Mouse (Mus musculus) cerebellum, adult 9-11 months (tissue): ENCODE measurements around the gene Rrbp1.

Experiments used
- DNase-seq: peaks from one replicate; pipeline ENCODE4 v3.0.0; 2022

Gene Rrbp1

DNA sequence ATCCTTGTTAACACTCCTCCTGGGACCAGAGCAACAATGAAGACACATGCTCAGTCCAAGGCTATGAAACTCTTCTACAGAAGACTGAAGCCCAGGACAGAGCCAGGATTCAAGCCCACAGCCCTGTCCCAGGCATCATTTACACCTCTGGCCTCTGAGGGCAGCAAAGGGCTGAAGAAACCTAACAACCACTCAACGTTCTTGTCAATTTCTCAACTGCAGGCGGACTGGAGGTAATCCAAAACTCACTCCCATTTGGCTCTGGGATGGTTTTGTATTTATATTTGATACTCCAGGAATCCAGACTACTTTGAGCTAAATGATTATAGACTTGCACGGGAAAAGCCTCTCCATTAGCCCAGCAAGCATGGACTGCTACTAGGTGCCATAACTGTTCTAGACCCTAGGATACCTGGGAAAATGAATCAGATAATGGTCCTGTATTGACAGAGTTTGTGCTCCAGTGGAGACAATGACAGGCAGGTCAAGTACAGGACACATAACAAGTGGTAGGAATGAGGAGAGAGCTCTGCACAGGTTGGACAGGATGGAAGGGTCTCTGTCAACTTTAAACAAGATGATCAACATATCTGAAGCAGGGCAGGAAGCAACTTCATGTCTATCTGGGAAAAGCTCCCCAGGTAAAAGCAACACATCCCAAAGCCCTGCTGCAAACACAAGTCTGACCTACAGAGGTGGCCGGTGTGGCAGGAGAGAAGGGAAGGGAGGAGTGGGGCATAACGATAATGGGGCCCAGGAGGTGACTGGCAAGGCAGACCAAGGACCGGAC is 5.7 kb downstream of the Rrbp1 start:
- no peak for DNase-seq

GRCm38 (mm10) chr2:144003544-144003943 is 7.5 kb downstream of the Rrbp1 start:
- DNase-seq: no peak

DNA sequence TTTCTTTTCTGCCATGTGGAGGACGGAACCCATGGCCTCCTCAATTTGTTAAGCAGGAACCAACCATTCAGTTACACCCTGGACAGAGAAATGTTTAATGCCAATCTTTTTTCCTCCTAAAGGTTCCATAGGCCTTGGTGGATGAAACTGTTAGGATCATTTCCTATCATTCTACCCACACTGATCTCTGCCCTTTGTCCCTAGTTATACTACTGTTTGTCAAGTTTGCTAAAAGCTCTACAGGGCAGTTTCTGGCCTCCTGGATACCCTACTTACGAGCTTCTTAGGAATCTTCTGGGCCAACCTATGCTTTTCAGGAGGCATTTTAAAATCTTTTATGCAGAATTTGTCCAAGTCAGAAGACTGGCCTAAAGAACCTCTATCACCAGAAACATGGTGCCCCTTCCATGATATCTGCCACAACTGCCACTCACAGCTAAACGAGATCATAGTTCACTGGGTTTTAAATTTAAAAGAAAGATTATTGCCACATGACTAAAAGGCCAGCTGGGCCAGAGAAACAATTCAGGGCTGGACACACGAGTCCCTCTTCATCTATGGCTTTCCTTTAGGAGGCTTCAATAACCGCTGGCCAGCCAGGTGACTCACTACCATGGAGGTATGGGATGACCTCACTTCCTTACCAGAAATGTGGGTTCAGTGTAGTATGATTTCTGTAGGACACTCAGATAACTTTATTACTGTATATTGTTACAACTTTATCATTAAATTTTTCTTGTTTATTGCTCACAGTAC is 8.7 kb downstream of the Rrbp1 start:
- DNase-seq: no peak

DNA sequence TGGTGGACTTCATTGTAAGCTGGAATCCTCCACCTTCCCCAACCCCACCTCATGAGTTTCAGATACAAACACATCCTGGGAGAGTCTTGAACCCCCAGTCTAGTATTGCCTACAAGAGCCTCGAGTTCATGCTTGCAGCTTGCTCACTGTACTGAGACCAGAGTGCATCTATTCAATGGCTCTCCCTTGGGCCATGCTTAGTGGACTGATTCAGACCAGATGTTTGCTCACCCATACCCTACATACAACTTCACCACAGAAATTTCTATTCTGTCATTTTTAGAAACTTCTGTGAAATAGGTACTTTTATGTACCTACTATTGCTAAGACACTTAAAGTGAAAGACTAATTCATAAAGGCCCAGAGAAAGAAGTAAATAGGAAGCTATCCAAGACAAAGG is 18.1 kb downstream of the Rrbp1 start:
- DNase-seq: no peak

DNA sequence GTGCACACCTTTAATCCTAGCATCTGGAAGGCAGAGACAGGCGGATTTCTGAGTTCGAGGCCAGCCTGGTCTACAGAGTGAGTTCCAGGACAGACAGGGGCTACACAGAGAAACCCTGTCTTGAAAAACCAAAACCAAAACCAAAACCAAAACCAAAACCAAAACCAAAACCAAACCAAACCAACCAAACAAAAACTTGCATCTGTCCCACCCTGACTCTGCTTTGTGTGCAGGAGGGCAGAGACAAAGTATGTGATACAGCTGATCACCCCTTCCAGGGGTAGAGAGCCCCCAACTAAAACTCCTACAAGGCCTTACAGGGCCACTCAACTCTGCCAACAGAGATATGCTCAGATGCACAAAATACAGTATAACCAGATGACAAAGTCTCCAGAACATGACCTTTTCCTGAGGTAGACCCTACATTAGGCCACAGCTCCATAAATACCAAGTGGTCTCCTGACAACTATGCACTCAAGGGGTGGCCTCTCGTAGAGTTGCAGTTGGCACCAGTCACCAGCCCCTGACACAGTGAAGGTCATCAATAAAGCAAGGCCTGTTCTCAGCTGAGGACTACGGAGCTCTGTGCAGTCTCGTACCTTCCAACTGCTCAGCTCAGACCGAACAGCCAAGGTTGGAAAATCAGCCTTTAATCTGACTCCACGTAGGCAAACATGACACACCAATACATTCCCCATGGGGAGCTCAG is 18.9 kb downstream of the Rrbp1 start:
- no peak for DNase-seq

GRCm38 (mm10) chr2:143990997-143991396 is 20.1 kb downstream of the Rrbp1 start:
- no peak for DNase-seq

- peak; percentile 36 for DNase-seq
These were observed 23.0 kb downstream of the Rrbp1 start for GRCm38 (mm10) chr2:143988016-143988415.

DNA sequence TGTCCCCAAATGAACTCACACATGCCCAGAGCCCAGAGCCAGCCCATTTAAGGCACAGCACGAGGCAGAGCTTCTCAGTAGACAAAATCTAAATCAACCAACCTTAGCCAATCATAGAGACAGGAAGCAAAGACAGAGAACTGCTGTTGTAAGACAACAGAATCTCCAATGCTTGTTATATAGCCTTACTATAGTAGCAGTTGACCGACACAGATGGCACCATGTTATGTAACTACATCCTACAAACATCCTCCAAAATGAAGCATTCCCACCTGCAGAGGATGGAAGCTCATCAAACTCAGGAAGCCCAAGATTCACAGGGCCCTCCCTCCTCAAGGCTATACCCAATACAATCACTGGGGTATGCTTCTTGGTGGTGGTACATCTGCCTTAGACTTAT is 23.6 kb downstream of the Rrbp1 start:
- peak; percentile 27 for DNase-seq

DNA sequence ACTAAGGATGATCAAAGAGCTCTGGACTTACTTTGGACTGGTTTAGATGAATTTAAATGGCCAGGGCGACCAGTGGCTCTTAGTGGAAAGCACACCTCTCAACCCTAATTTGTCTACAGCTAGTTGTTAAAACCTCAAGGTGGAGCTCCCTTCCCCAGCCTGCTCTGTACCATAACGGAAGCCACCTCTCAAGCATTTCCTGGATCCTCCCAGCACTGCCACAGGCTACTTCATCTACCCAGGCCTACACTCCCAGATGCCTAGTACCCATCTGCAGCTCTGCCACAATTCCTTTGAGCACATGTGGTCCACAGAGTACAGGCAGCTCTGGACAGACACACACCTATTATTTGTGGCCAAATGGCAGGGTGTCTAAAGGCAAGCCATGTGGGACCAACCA is 27.6 kb downstream of the Rrbp1 start:
- no peak for DNase-seq

DNA sequence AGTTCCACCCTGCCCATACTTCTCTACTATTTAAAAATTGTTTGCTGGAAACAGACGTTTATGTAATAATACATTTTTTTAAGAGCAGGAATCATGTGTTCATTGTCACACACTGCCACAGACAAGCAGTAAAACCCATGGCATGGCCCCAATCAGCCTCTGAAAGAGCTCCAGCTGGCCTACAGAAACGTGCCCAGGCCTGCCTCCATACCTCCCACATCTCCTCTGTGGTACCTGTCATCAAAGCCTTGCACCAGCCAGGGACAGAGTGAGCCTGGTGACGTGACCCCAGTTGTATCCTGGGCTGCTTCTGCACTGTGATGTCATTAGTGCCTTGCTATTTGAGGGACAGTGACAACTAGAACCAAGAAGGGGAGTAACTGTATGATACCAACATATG is 28.2 kb downstream of the Rrbp1 start:
- peak; percentile 35 for DNase-seq

DNA sequence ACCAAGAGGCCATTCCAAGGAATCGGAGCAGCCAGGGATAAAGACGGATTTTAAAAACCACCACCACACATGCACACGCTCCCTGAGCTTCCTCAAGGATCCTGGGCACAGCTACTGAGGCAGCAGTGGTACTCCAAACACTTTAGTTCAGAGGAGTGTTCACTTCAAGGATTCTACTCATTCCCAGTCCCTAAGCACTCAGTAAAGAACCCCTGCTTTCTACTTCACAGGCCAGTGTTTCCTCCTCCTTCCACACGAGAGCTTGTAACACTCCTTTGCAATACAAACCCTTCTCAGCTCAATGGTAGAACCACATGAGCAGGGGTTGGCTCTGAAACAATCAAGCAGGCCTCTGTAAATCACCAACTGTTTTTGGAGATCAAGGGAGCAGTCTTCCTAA is 28.9 kb downstream of the Rrbp1 start:
- DNase-seq: no peak

GRCm38 (mm10) chr2:143980781-143981398 is 30.2 kb downstream of the Rrbp1 start:
- peak; percentile 49 for DNase-seq

- no peak for DNase-seq
These were observed 32.5 kb downstream of the Rrbp1 start for GRCm38 (mm10) chr2:143978444-143979147.

- DNase-seq: no peak
These were observed 35.9 kb downstream of the Rrbp1 start for GRCm38 (mm10) chr2:143975146-143975649.

GRCm38 (mm10) chr2:143973161-143973560 is 37.9 kb downstream of the Rrbp1 start:
- peak; percentile 77 for DNase-seq

- DNase-seq: no peak
These were observed 39.2 kb downstream of the Rrbp1 start for GRCm38 (mm10) chr2:143971887-143972286.

- DNase-seq: no peak
These were observed 40.2 kb downstream of the Rrbp1 start for GRCm38 (mm10) chr2:143970841-143971240.

GRCm38 (mm10) chr2:143969260-143969659 is 41.8 kb downstream of the Rrbp1 start:
- no peak for DNase-seq

- no peak for DNase-seq
These were observed 47.7 kb downstream of the Rrbp1 start for GRCm38 (mm10) chr2:143963318-143963717.

GRCm38 (mm10) chr2:143962192-143962591 is 48.9 kb downstream of the Rrbp1 start:
- DNase-seq: no peak

- DNase-seq: no peak
These were observed 55.3 kb downstream of the Rrbp1 start for GRCm38 (mm10) chr2:143955746-143956145.

DNA sequence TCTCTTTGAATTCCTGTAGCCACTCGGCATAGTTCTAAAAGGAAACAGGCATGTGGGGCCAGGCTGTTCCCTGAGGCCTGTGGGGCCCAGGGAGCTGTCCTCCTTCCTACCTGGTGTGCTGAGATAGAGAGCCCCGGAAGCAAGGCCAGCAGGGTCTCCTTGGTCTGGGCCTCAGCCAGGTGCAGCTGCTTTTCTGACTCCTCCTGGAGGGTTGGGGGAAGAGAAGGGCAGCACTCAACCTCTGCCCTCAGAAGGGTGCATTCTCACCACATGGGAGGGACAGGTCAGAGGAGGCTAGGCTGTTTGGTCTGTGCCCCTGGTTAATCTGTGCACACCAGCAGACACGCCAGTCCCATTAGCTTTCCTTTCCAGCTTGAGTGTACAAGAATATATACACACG is 56.1 kb downstream of the Rrbp1 start:
- no peak for DNase-seq
